Mouse (Mus musculus) lung, postnatal 0 days (tissue): ENCODE measurements around the gene Gm17087.

Source experiments
- CTCF ChIP-seq: IDR thresholded peaks from 2 replicates; pipeline ENCODE4 v1.5.1; 2016; ENCODE audit warnings: antibody characterized with exemption, mild to moderate bottlenecking
- EP300 ChIP-seq: IDR thresholded peaks from 2 replicates; pipeline ENCODE4 v1.6.1; 2016; ENCODE audit warnings: antibody characterized with exemption, mild to moderate bottlenecking, control low read depth

- TF ChIP-seq CTCF (no peak), EP300 (no peak)
Observed at GRCm38 (mm10) chr17:8553601-8554000, 13.1 kb downstream of the Gm17087 start.
